Mouse (Mus musculus): Measurements from ENCODE around the gene Arsg.

DNA sequence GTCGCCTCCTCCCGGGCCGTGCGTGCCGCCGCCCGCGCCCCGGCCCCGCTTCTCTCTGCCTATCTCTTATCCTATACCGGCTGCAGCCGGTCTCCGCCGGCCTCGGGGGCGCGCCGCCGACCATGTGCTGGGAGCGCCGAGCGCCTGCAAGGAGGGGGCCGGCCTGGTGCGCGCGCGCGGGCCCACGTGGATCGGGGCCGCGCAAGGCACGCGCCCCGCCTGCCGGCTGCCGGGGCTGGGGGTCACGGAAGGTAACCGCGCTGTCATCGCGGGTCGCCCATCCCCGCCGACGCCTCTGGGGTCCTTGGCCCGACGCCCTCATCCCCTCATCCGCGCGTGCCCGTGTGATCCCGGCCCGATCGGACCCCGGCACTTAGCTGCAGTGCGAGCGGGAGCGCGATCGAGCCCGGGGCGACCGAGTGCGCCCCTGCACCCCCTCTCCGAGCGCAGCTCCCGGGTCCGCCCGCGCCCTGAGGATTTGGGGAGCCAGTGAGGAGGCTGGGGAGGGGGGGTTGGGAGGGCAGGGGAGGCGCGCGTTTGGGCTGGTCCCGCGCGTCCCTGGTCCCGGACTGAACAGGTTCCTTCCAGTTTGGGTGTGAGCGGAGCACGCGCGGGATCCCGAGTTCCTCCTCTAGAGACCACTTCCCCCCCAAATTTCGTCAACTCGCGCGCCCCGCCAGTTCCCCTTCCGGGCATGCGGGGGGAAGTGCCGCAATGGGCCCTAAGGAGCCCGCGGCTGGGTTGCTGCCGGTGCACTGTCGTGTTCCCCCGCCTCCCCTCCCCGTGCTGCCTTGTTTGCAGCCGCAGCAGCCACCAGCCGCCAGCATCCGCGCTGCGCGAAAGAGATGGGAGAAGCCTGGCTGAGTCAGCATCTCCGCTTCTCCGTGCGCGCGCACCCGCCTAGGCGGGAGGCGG, at the start of gene Arsg, which contains the start of gene Slc16a6:
- TF ChIP-seq CTCF (IDR thresholded peaks at IDR 0.05; ENCODE audit: low read depth) (no peak), EP300 (IDR thresholded peaks at IDR 0.05; ENCODE audit: low read depth) (no peak)
